In genomic region chr5:113165481-113165880, GRCm38 (mm10) we compare ENCODE assay signal across 7 mouse cellular contexts. TPM values are rescaled to one million over a fixed set of nuclear protein-coding genes. Genes with fewer than 3 reads are reported as not detected.
A peak's percentile ranks its signal among the peaks of the same experiment; 100 is the strongest.
DNase-seq lines count a peak whose midpoint lies in the region; ATAC-seq and TF ChIP-seq lines count a peak whose summit lies in the region.

No protein-coding gene starts in this region.

- no peaks in the 10 kb centered on the region for H3K27me3 ChIP-seq in kidney, postnatal 0 days (ENCODE audit: insufficient read depth, low read length)
- no peaks in the 10 kb centered on the region for H3K27me3 ChIP-seq in forebrain, embryonic 15.5 days
- H3K27me3 ChIP-seq in liver, embryonic 13.5 days: no peaks in the 10 kb centered on the region

- H3K4me2 ChIP-seq in kidney, postnatal 0 days (ENCODE audit: low read length): no peak overlapping the region
- H3K4me2 ChIP-seq in forebrain, embryonic 15.5 days (replicated peaks): no peak overlapping the region
- H3K4me2 ChIP-seq in liver, embryonic 13.5 days: peak overlapping the region; percentile 48

- no peaks in the 10 kb centered on the region; the same call in 1 of the 2 replicates for H3K4me1 ChIP-seq in kidney, postnatal 0 days (replicated peaks; ENCODE audit: insufficient read depth, low read length)
- H3K4me1 ChIP-seq in forebrain, embryonic 15.5 days: peaks cover 25% of the 10 kb centered on the region
- peaks cover 40% of the 10 kb centered on the region for H3K4me1 ChIP-seq in liver, embryonic 13.5 days (replicated peaks)

- H3K4me3 ChIP-seq in kidney, postnatal 0 days (replicated peaks; ENCODE audit: low read depth, low read length): no peak overlapping the region
- no peak overlapping the region for H3K4me3 ChIP-seq in forebrain, embryonic 15.5 days
- H3K4me3 ChIP-seq in liver, embryonic 13.5 days (replicated peaks): 0 out of 2 replicates have a peak overlapping the region, but pooled peaks have one; percentile 5

- no peak overlapping the region for H3K9ac ChIP-seq in kidney, postnatal 0 days (ENCODE audit: low read depth, low read length)
- no peak overlapping the region for H3K9ac ChIP-seq in forebrain, embryonic 15.5 days (replicated peaks)
- no peak overlapping the region; the same call in 1 of the 2 replicates for H3K9ac ChIP-seq in liver, embryonic 13.5 days

- WGBS in kidney, postnatal 0 days: 53% methylated on average over 11 of the region's 11 CpGs
- WGBS in forebrain, embryonic 15.5 days: 44% methylated on average over 11 of the region's 11 CpGs
- WGBS in liver, embryonic 13.5 days (ENCODE audit: insufficient replicate concordance): 39% methylated on average over 11 of the region's 11 CpGs

- DNase-seq in kidney, postnatal 0 days (ENCODE audit: low spot score): peak; percentile 45
- no peak for DNase-seq in kidney, postnatal 14 days
- peak; percentile 64 for DNase-seq in brain, adult 2 months (ENCODE audit: low read depth, low spot score)
- DNase-seq in liver, embryonic 13.5 days: peak; percentile 63
- DNase-seq in T-cell, adult 2 months (ENCODE audit: low spot score): no peak
- no peak for DNase-seq in MN1 (ENCODE audit: low spot score)

- H3K9me3 ChIP-seq in kidney, postnatal 0 days (replicated peaks; ENCODE audit: low read length): no peaks in the 10 kb centered on the region
- no peaks in the 10 kb centered on the region for H3K9me3 ChIP-seq in forebrain, embryonic 15.5 days
- H3K9me3 ChIP-seq in liver, embryonic 13.5 days (replicated peaks): no peaks in the 10 kb centered on the region

- no peaks in the 10 kb centered on the region for H3K36me3 ChIP-seq in kidney, postnatal 0 days (ENCODE audit: insufficient read depth, low read length)
- H3K36me3 ChIP-seq in forebrain, embryonic 15.5 days: no peaks in the 10 kb centered on the region
- no peaks in the 10 kb centered on the region for H3K36me3 ChIP-seq in liver, embryonic 13.5 days

- no peak overlapping the region for H3K27ac ChIP-seq in kidney, postnatal 0 days
- peak overlapping the region; percentile 66 for H3K27ac ChIP-seq in forebrain, embryonic 15.5 days (replicated peaks)
- H3K27ac ChIP-seq in liver, embryonic 13.5 days: peak overlapping the region; percentile 82

- TF ChIP-seq CTCF in kidney, postnatal 0 days (IDR thresholded peaks at IDR 0.05; ENCODE audit: low read depth): no peak

- 0 out of 2 replicates have a peak, but pooled peaks have one; percentile 8 for ATAC-seq in kidney, postnatal 0 days (replicated peaks; ENCODE audit: low FRiP score, low read depth)
- ATAC-seq in forebrain, embryonic 15.5 days (replicated peaks): peak; percentile 3; the same call in 1 of the 2 replicates
- ATAC-seq in liver, embryonic 13.5 days (ENCODE audit: low read depth): no peak; the same call in 1 of the 2 replicates

RNA-seq across cellular contexts. Expression of gene 2900026A02Rik, which starts 55.6 kb away (rescaled TPM):
- polyA plus RNA-seq in kidney, postnatal 0 days (2015; fragmentation: Nextera tagmentation; extraction: Ambion mirVana): 4.8 and 5.0 TPM in 2 replicates
- 4.4 and 4.9 TPM in 2 replicates for polyA plus RNA-seq in forebrain, embryonic 15.5 days (2015; fragmentation: Nextera tagmentation; extraction: Ambion mirVana)
- polyA plus RNA-seq in liver, embryonic 13.5 days (2015; fragmentation: Nextera tagmentation; extraction: Ambion mirVana): 0.98 and 1.2 TPM in 2 replicates

Comparison
In these comparisons a context has a peak if more than half of its experiments do, and no peak if none do; other contexts are left out.
1. DNase-seq: peak in kidney, postnatal 0 days (single experiment), brain, adult 2 months (single experiment) and liver, embryonic 13.5 days (single experiment); none in kidney, postnatal 14 days (single experiment), T-cell, adult 2 months (single experiment) and MN1 (single experiment).